Mouse (Mus musculus) liver, adult 2 months (tissue): ENCODE results near the gene Adad1. TPM values are rescaled to one million over a fixed set of nuclear protein-coding genes. Genes with fewer than 3 reads are reported as not detected.

Experiments
- DNase-seq: peaks from one replicate; pipeline ENCODE4 v3.0.0-alpha.2; 2011; ENCODE audit warnings: low read depth, low spot score; ENCODE audit errors: extremely low read depth
- H3K27ac ChIP-seq: fragments of 200-500 bp; replicated peaks from 2 replicates; pipeline ENCODE4 v1.5.1; 2012; ENCODE audit warnings: low read depth, mild to moderate bottlenecking, control low read depth, inconsistent platforms, low read length; ENCODE audit not compliant: insufficient read depth
- H3K27me3 ChIP-seq: fragments of 200-500 bp; 2 replicates; pipeline ENCODE4 v1.6.1; 2012; ENCODE audit warnings: mild to moderate bottlenecking, moderate library complexity, low read length, inconsistent platforms; ENCODE audit not compliant: control insufficient read depth, insufficient read depth
- H3K36me3 ChIP-seq: fragments of 200-500 bp; 2 replicates; pipeline ENCODE4 v1.6.1; 2012; ENCODE audit warnings: low read length, inconsistent platforms; ENCODE audit not compliant: control insufficient read depth, insufficient read depth
- H3K4me1 ChIP-seq: fragments of 200-500 bp; 2 replicates; pipeline ENCODE4 v1.6.1; 2011; ENCODE audit warnings: low read length; ENCODE audit not compliant: control insufficient read depth, insufficient read depth
- H3K4me3 ChIP-seq: fragments of 200-500 bp; 2 replicates; pipeline ENCODE4 v1.5.1; 2011; ENCODE audit warnings: low read depth, mild to moderate bottlenecking, control low read depth, low read length, moderate library complexity; ENCODE audit not compliant: insufficient read depth
- H3K79me2 ChIP-seq: fragments of 200-500 bp; 2 replicates; pipeline ENCODE4 v1.6.1; 2012; ENCODE audit warnings: inconsistent platforms, mild to moderate bottlenecking, low read length, moderate library complexity; ENCODE audit not compliant: control insufficient read depth, insufficient read depth
- H3K9ac ChIP-seq: fragments of 200-500 bp; 2 replicates; pipeline ENCODE4 v1.6.1; 2012; ENCODE audit warnings: low read depth, mild to moderate bottlenecking, control low read depth, inconsistent platforms, low read length
- CTCF ChIP-seq: fragments of 200-500 bp; IDR thresholded peaks from 2 replicates; pipeline ENCODE4 v1.5.1; 2011; ENCODE audit warnings: low read depth, low read length, control low read depth
- POLR2A ChIP-seq: fragments of 200-500 bp; IDR thresholded peaks from 2 replicates; pipeline ENCODE4 v1.6.1; 2011; ENCODE audit warnings: low read length, control low read depth; ENCODE audit not compliant: insufficient read depth; ENCODE audit errors: extremely low read depth
- WGBS: fragments of 180-500 bp; shearing (Covaris S2); methylation state at CpG from one replicate; pipeline ENCODE4 v1.1.7; 2018; 5-methylcytosine and 5-hydroxymethylcytosine counted together
- polyA plus RNA-seq: library from polyadenylated mRNA; depleted of rRNA; stranded (reverse); fragments of >200 nt; gene quantifications from 2 replicates; pipeline ENCODE4 v1.2.3, GENCODE M21; 2012; rRNA removed
- total RNA-seq: library from RNA; depleted of rRNA; stranded (reverse); fragments of >200 nt; gene quantifications from 2 replicates; pipeline ENCODE4 v1.2.3, GENCODE M21; 2014; rRNA removed

Adad1 gene
- total RNA-seq: not detected in 2 replicates
- polyA plus RNA-seq: not detected in 2 replicates

DNA sequence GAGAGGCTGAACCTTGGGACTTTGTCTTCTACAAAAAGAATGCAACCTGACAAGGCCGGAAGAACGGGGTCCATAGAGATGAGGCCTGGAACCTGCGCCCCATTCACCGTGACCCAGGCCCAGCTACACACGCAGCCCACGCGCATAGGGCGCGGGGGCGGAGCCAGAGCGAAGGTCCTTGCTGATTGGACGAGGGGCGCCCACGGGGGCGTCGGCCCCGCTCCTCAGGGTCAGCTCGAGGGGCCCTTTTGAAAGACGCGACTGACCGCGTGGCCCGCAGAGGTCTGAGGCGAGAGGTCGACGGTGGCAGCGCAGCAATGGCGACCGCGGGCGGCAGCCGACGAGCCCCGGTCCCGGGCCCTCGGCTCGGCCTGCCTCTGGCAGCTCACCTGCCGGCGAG, at the start of gene Adad1:
Adad1 (plus strand) TSS at position 122 of the 400 bp plus-strand sequence.
- Histone ChIP-seq H3K27ac (no peak within 1 kb of the TSS), H3K79me2 (no peaks in the 10 kb centered on the region), H3K4me3 (no peak within 1 kb of the TSS; the same call in 1 of the 2 replicates), H3K36me3 (no peaks in the 10 kb centered on the region), H3K4me1 (no peaks in the 10 kb centered on the region), H3K27me3 (no peaks in the 10 kb centered on the region), H3K9ac (no peak within 1 kb of the TSS)
- no peak for TF ChIP-seq CTCF
- no peak for TF ChIP-seq POLR2A
- no peak for DNase-seq
- 56% methylated on average over 39 of the region's 39 CpGs for WGBS

DNA sequence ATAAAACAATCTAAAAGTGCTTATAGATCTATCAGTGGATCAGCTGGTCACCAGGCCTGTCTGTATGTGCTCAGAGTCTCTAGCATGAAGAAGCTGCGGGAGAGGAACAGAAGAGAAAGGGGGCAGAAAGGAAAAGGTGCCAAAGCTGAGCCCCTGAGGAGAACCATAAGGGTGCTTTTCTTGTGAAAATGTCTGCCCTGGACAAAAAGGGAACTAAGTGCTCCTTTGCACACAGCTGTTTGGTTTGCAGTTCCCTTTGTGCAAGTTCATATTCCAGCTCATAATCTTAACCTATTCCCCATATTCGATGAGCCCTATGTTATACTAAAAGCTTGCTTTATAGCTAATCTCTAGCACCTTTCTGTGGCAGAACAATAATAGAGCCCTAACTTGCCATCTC, 25.3 kb upstream of the Adad1 start:
- H3K9ac ChIP-seq: no peak overlapping the region
- TF ChIP-seq POLR2A (no peak), CTCF (no peak)
- no peaks in the 10 kb centered on the region for H3K27me3 ChIP-seq
- H3K4me1 ChIP-seq: no peaks in the 10 kb centered on the region
- peaks cover 61% of the 10 kb centered on the region for H3K36me3 ChIP-seq
- no peak overlapping the region for H3K27ac ChIP-seq
- no peak overlapping the region for H3K4me3 ChIP-seq
- DNase-seq: no peak
- no peaks in the 10 kb centered on the region for H3K79me2 ChIP-seq
- 91% methylated on average over 2 of the region's 2 CpGs for WGBS

- H3K79me2 ChIP-seq: no peaks in the 10 kb centered on the region
- TF ChIP-seq CTCF (no peak), POLR2A (no peak)
- H3K4me3 ChIP-seq: no peak overlapping the region
- H3K27ac ChIP-seq: no peak overlapping the region
- H3K4me1 ChIP-seq: no peaks in the 10 kb centered on the region
- peaks cover 64% of the 10 kb centered on the region for H3K36me3 ChIP-seq
- no peaks in the 10 kb centered on the region for H3K27me3 ChIP-seq
- H3K9ac ChIP-seq: no peak overlapping the region
- DNase-seq: peak; percentile 17
Measured at GRCm38 (mm10) chr3:37039811-37040210, 23.5 kb upstream of the Adad1 start.

DNA sequence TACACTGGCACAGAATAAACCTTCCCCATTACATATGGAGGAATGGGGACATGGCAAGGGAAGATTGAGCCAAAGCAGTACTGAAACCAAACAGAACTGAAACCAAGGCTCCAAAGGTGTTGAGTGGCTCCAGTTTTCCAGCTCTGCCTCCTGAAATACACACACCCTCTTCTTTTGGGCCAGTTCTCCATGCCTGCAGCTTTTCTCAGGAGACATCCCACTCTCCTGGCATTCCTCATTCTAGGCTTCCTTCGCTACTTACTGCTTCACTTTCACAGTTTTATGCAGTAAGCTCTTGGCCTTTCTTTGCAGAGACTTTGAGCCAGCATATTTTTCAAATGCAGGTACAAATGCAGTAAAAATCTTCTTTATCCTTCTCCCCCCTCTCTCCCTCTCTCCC, 11.8 kb upstream of the Adad1 start:
- no peaks in the 10 kb centered on the region for H3K4me1 ChIP-seq
- H3K27me3 ChIP-seq: no peaks in the 10 kb centered on the region
- no peak for DNase-seq
- TF ChIP-seq CTCF (no peak), POLR2A (no peak)
- no peak overlapping the region for H3K9ac ChIP-seq
- H3K79me2 ChIP-seq: no peaks in the 10 kb centered on the region
- H3K4me3 ChIP-seq: no peak overlapping the region
- 100% methylated on average over 1 of the region's 1 CpGs for WGBS
- peaks cover 38% of the 10 kb centered on the region for H3K36me3 ChIP-seq
- no peak overlapping the region for H3K27ac ChIP-seq

GRCm38 (mm10) chr3:37073211-37073610, 9.9 kb downstream of the Adad1 start:
- no peaks in the 10 kb centered on the region for H3K4me1 ChIP-seq
- TF ChIP-seq CTCF: peak; percentile 66
- no peak for TF ChIP-seq POLR2A
- no peak overlapping the region for H3K4me3 ChIP-seq
- no peaks in the 10 kb centered on the region for H3K36me3 ChIP-seq
- DNase-seq: peak; percentile 25
- H3K27ac ChIP-seq: no peak overlapping the region
- H3K79me2 ChIP-seq: no peaks in the 10 kb centered on the region
- H3K27me3 ChIP-seq: no peaks in the 10 kb centered on the region
- H3K9ac ChIP-seq: no peak overlapping the region

- DNase-seq: no peak
- Histone ChIP-seq H3K9ac (no peak overlapping the region), H3K79me2 (no peaks in the 10 kb centered on the region), H3K36me3 (no peaks in the 10 kb centered on the region), H3K27ac (no peak overlapping the region), H3K4me1 (no peaks in the 10 kb centered on the region), H3K27me3 (no peaks in the 10 kb centered on the region), H3K4me3 (no peak overlapping the region)
- 63% methylated on average over 4 of the region's 4 CpGs for WGBS
- no peak for TF ChIP-seq CTCF
- no peak for TF ChIP-seq POLR2A
Measured at GRCm38 (mm10) chr3:37084860-37085259, 21.5 kb downstream of the Adad1 start.
